Mouse (Mus musculus) midbrain, postnatal 0 days (tissue): ENCODE data around the gene Slc35c1. TPM values are rescaled to one million over a fixed set of nuclear protein-coding genes. Genes with fewer than 3 reads are reported as not detected.

Source experiments
- ATAC-seq: fragments of 200-750 bp; cut with Nextera tagmentation; 2 replicates; pipeline ENCODE4 v1.8.0; 2017; ENCODE audit warnings: moderate number of reproducible peaks, mild to moderate bottlenecking, moderate TSS enrichment, moderate library complexity; ENCODE audit not compliant: low FRiP score
- DNase-seq: peaks from one replicate; pipeline ENCODE4 v3.0.0-alpha.2; 2015; ENCODE audit warnings: low spot score
- H3K27ac ChIP-seq: fragments of 300-500 bp; sonication (generic); 2 replicates; pipeline ENCODE4 v1.5.1; 2014; ENCODE audit warnings: low read depth, mild to moderate bottlenecking, low read length, mixed read lengths
- H3K27me3 ChIP-seq: fragments of 300-500 bp; sonication (generic); 2 replicates; pipeline ENCODE4 v1.6.1; 2014; ENCODE audit warnings: low read length, control low read depth, mixed read lengths; ENCODE audit not compliant: insufficient read depth
- H3K36me3 ChIP-seq: fragments of 300-500 bp; sonication (generic); 2 replicates; pipeline ENCODE4 v1.6.1; 2014; ENCODE audit warnings: low read length, control low read depth, mixed read lengths; ENCODE audit not compliant: insufficient read depth
- H3K4me1 ChIP-seq: fragments of 300-500 bp; sonication (generic); 2 replicates; pipeline ENCODE4 v1.6.1; 2014; ENCODE audit warnings: mild to moderate bottlenecking, control low read depth, antibody characterized with exemption, low read length, mixed read lengths; ENCODE audit not compliant: insufficient read depth
- H3K4me2 ChIP-seq: fragments of 300-500 bp; sonication (generic); 2 replicates; pipeline ENCODE4 v1.6.1; 2014; ENCODE audit warnings: low read depth, mild to moderate bottlenecking, low read length, mixed read lengths; ENCODE audit not compliant: poor library complexity, severe bottlenecking
- H3K4me3 ChIP-seq: fragments of 300-500 bp; sonication (generic); 2 replicates; pipeline ENCODE4 v1.5.1; 2014; ENCODE audit warnings: low read depth, mild to moderate bottlenecking, low read length, moderate library complexity
- H3K9ac ChIP-seq: fragments of 300-500 bp; sonication (generic); replicated peaks from 2 replicates; pipeline ENCODE4 v1.6.1; 2014; ENCODE audit warnings: mild to moderate bottlenecking, low read length, moderate library complexity, mixed read lengths; ENCODE audit not compliant: poor library complexity, severe bottlenecking
- H3K9me3 ChIP-seq: fragments of 300-500 bp; sonication (generic); 2 replicates; pipeline ENCODE4 v1.6.1; 2016; ENCODE audit warnings: low read length, control low read depth
- CTCF ChIP-seq: IDR thresholded peaks from 2 replicates; pipeline ENCODE4 v1.5.1; 2016; ENCODE audit warnings: antibody characterized with exemption, mild to moderate bottlenecking
- WGBS: fragments of 180-500 bp; shearing (Covaris S2); extraction: QIAGEN DNeasy Blood & Tissue Kit; methylation state at CpG from one replicate; pipeline ENCODE4 v1.1.7; 2014; 5-methylcytosine and 5-hydroxymethylcytosine counted together
- polyA plus RNA-seq: library from polyadenylated mRNA; unstranded; fragments of >200 nt; fragmentation: Nextera tagmentation; extraction: Ambion mirVana; gene quantifications from 2 replicates; pipeline ENCODE4 v1.2.1, GENCODE M21; 2015
- total RNA-seq: library from RNA; depleted of rRNA; stranded (reverse); fragments of >200 nt; gene quantifications from 2 replicates; pipeline ENCODE4 v1.2.3, GENCODE M21; 2014

The Slc35c1 gene
- total and polyA plus RNA-seq, 2 experiments from 2014 or later: 16.8 to 18.6 TPM

DNA sequence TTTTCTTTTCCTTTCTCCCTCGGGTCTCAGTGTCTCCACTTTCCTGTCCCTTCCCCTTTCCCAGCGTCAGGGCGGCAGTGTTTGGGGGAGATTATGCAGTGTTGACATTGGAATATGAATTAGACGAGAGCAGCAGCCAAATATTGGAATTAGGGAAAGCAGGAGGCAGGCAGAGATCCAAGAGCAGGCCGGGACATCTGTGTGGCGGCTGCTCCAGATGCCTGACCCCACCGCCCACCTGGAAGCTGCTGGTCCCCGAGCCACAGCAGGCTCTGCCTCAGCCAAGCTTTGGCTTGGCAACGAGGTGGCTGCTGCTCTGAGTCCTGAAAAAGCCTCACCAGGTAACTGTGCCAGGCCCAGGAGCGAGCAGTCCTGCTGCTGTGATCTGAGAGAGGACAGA, 36.3 kb upstream of the Slc35c1 start:
- peak; percentile 44 for DNase-seq
- 35% methylated on average over 10 of the region's 10 CpGs for WGBS

DNA sequence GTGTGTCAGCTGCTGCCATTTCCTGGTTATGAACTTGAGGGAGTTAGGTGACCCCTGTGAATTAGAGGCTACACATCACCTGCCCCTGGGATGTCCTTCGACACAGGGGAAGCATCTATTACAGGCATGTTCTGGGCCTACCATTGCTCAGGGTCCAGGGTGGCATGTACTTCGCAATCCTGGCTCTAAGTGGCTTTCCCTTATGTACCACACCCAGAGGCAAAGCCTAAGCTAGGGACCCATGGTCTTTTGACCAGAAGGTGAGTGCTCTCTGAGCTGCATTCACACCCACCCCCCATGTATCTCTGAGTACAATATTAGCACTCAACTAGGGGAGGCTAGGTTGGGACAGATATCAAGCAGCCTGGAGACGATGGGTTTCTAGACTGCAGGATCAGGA, 34.6 kb upstream of the Slc35c1 start:
- Histone ChIP-seq H3K27me3 (no peaks in the 10 kb centered on the region), H3K4me2 (no peak overlapping the region), H3K9ac (no peak overlapping the region), H3K36me3 (no peaks in the 10 kb centered on the region), H3K4me1 (peaks cover 19% of the 10 kb centered on the region; the same call in 1 of the 2 replicates), H3K9me3 (no peaks in the 10 kb centered on the region), H3K4me3 (no peak overlapping the region), H3K27ac (no peak overlapping the region)
- ATAC-seq (no peak), DNase-seq (no peak)
- no peak for TF ChIP-seq CTCF
- 86% methylated on average over 3 of the region's 3 CpGs for WGBS

More for the DNA sequence above, 36.3 kb upstream of the Slc35c1 start:
- Histone ChIP-seq H3K9ac (peak overlapping the region; percentile 1; the same call in 1 of the 2 replicates), H3K4me3 (no peak overlapping the region), H3K9me3 (no peaks in the 10 kb centered on the region), H3K4me1 (peaks cover 23% of the 10 kb centered on the region; the same call in 1 of the 2 replicates), H3K27ac (peak overlapping the region; percentile 38; the same call in 1 of the 2 replicates), H3K36me3 (no peaks in the 10 kb centered on the region), H3K27me3 (no peaks in the 10 kb centered on the region), H3K4me2 (no peak overlapping the region)
- no peak for ATAC-seq
- TF ChIP-seq CTCF: no peak

DNA sequence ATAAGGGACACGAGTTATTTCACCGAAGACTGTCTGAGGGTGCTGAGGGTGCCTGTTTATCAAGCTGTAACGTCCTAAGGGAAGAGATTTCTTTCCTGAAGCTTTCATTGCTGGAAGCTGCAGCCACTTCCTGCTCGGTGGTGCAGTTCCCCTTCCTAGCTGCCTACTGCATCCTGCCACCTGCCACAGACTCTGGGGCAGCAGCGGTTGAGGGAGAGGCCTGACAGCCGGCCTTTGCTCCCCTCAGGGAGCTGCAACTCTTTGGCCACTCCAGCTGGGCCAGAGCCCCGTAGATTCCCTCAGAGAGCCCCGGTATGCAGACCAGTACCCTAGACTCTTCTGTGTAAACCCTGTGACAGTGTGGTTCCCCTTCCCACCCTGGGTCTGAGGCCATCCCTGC, 34.1 kb upstream of the Slc35c1 start:
- Histone ChIP-seq H3K4me1 (peaks cover 17% of the 10 kb centered on the region; the same call in 1 of the 2 replicates), H3K4me3 (no peak overlapping the region), H3K4me2 (no peak overlapping the region), H3K9ac (0 out of 2 replicates have a peak overlapping the region, but pooled peaks have one; percentile 13), H3K27ac (no peak overlapping the region), H3K27me3 (no peaks in the 10 kb centered on the region), H3K36me3 (no peaks in the 10 kb centered on the region), H3K9me3 (no peaks in the 10 kb centered on the region)
- ATAC-seq (no peak), DNase-seq (no peak)
- 44% methylated on average over 8 of the region's 8 CpGs for WGBS
- TF ChIP-seq CTCF: no peak

DNA sequence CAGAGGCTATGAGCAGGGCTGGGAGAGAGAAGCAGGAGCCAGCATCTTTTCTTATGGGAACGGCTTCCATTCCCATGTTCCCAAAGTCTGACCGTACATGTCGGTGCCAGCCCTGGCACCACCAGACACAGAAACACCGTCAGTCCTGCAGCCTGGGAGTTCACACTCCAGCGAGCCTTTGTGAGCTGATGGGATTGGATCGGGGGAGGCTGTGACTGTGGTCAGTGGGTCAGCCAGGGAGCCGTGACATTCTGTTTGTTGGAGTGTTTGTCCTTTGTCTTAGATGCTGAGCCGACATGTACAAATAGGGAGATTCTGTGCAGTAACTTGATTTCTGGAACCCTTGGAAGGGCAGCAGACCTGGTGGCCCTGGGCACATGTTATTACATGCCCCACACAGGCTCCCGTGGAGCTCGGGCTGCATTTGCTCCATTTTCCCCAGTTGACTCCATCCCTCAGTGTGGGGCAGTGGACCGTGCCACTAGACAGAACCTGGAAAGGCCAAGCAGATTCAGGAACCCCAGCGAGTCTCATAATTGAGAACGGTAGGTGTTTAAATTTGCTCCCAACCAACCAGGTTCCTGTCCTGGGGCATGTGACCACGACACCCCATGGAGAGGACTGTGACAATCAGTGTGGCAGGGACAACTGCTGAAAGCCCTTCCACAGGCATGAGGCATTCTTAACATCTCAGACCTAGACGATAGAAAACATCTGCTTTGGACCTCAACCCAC, 33.5 kb upstream of the Slc35c1 start:
- H3K9ac ChIP-seq: 0 out of 2 replicates have a peak overlapping the region, but pooled peaks have one; percentile 13
- H3K36me3 ChIP-seq: no peaks in the 10 kb centered on the region
- ATAC-seq (no peak), DNase-seq (peak; percentile 55)
- no peak overlapping the region for H3K4me2 ChIP-seq
- H3K4me3 ChIP-seq: no peak overlapping the region
- H3K27ac ChIP-seq: 0 out of 2 replicates have a peak overlapping the region, but pooled peaks have one; percentile 0
- H3K27me3 ChIP-seq: no peaks in the 10 kb centered on the region
- no peak for TF ChIP-seq CTCF
- H3K9me3 ChIP-seq: no peaks in the 10 kb centered on the region
- WGBS: 41% methylated on average over 15 of the region's 15 CpGs
- H3K4me1 ChIP-seq: peaks cover 15% of the 10 kb centered on the region; the same call in 1 of the 2 replicates

DNA sequence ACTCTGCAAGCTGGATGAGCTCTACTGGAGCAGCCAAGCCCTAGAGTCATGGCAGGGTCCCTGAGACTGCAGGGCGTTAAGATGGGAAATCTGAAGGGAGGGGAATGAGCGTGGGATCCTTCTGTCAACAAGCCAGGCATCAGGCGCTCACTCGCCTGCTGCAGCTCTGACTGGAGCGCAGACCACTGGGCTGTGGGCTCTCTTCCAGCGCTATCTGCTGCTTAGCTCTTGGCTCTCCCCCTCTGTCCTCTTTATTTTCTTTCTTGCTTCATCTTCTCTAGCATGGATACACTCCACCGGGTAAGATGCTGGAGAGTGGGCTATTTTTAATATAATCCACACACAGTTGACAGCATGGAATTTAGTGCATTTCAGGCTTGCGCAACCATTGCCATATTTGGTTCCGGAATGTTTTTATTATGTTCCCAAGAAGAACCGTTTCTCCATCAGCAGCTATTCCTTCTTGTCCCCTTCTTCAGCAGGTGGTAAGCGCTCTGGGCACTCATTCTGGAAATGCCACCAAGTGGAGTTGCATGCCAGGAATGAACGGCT, 31.7 kb upstream of the Slc35c1 start:
- no peak for TF ChIP-seq CTCF
- Histone ChIP-seq H3K4me1 (0 out of 2 replicates have a peak, but pooled peaks cover 9% of the 10 kb centered on the region), H3K9me3 (no peaks in the 10 kb centered on the region), H3K4me3 (no peak overlapping the region), H3K27ac (no peak overlapping the region), H3K36me3 (no peaks in the 10 kb centered on the region), H3K27me3 (no peaks in the 10 kb centered on the region), H3K4me2 (no peak overlapping the region), H3K9ac (no peak overlapping the region)
- DNase-seq (peak; percentile 63), ATAC-seq (no peak)
- WGBS: 50% methylated on average over 12 of the region's 12 CpGs

DNA sequence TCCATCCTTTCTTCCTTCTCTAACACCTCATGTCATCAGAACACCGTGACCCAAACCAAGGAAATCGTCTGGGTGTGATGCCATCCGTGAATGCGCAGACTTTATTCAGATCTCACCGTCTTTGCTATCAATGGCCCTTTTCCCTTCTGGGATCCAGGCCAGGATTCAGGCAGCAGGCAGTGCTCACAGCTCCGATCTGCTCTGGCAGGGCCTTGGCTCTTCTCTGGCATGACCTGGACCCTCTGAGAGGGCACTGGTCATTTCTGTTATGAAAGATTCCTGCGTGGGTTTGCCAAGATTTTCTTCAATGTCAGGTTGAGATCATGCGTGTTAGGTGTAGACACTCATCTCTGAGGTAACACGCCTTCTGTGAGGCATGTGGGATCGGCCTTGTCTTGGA, 30.2 kb upstream of the Slc35c1 start:
- Histone ChIP-seq H3K27ac (no peak overlapping the region), H3K4me2 (no peak overlapping the region), H3K4me3 (no peak overlapping the region), H3K27me3 (no peaks in the 10 kb centered on the region), H3K9ac (no peak overlapping the region), H3K4me1 (peaks cover 9% of the 10 kb centered on the region; the same call in 1 of the 2 replicates), H3K9me3 (no peaks in the 10 kb centered on the region), H3K36me3 (no peaks in the 10 kb centered on the region)
- no peak for DNase-seq
- WGBS: 79% methylated on average over 10 of the region's 10 CpGs
- no peak for ATAC-seq
- TF ChIP-seq CTCF: no peak
